Mouse (Mus musculus) hindbrain, embryonic 11.5 days (tissue): ENCODE data around the gene Nt5c2. TPM values are rescaled to one million over a fixed set of nuclear protein-coding genes. Genes with fewer than 3 reads are reported as not detected.
A peak's percentile ranks its signal among the peaks of the same experiment; 100 is the strongest.

ENCODE experiments used
- ATAC-seq: fragments of 200-750 bp; cut with Nextera tagmentation; 2 replicates; pipeline ENCODE4 v1.8.0; 2017; ENCODE audit warnings: mild to moderate bottlenecking, moderate TSS enrichment, moderate library complexity; ENCODE audit not compliant: low FRiP score
- DNase-seq: peaks from one replicate; pipeline ENCODE4 v3.0.0-alpha.2; 2015; ENCODE audit warnings: low spot score
- H3K27ac ChIP-seq: fragments of 300-500 bp; sonication (generic); 2 replicates; pipeline ENCODE4 v1.5.1; 2014; ENCODE audit warnings: mild to moderate bottlenecking, low read depth, low read length
- H3K27me3 ChIP-seq: fragments of 300-500 bp; sonication (generic); 2 replicates; pipeline ENCODE4 v1.6.1; 2014; ENCODE audit warnings: mild to moderate bottlenecking, low read length, moderate library complexity, mixed read lengths; ENCODE audit not compliant: control insufficient read depth, insufficient read depth
- H3K36me3 ChIP-seq: fragments of 300-500 bp; sonication (generic); 2 replicates; pipeline ENCODE4 v1.6.1; 2014; ENCODE audit warnings: mild to moderate bottlenecking, low read length, moderate library complexity, mixed read lengths; ENCODE audit not compliant: control insufficient read depth, insufficient read depth
- H3K4me1 ChIP-seq: fragments of 300-500 bp; sonication (generic); replicated peaks from 2 replicates; pipeline ENCODE4 v1.6.1; 2014; ENCODE audit warnings: low read length, mixed read lengths; ENCODE audit not compliant: control insufficient read depth, insufficient read depth
- H3K4me2 ChIP-seq: fragments of 300-500 bp; sonication (generic); replicated peaks from 2 replicates; pipeline ENCODE4 v1.6.1; 2014; ENCODE audit warnings: mild to moderate bottlenecking, low read depth, low read length
- H3K4me3 ChIP-seq: fragments of 300-500 bp; sonication (generic); 2 replicates; pipeline ENCODE4 v1.5.1; 2014; ENCODE audit warnings: low read depth, low read length
- H3K9ac ChIP-seq: fragments of 300-500 bp; sonication (generic); 2 replicates; pipeline ENCODE4 v1.6.1; 2014; ENCODE audit warnings: low read depth, low read length
- H3K9me3 ChIP-seq: fragments of 300-500 bp; sonication (generic); 2 replicates; pipeline ENCODE4 v1.6.1; 2016; ENCODE audit warnings: low read length; ENCODE audit not compliant: control insufficient read depth
- WGBS: fragments of 180-500 bp; shearing (Covaris S2); extraction: QIAGEN DNeasy Blood & Tissue Kit; methylation state at CpG from one replicate; pipeline ENCODE4 v1.1.7; 2014; 5-methylcytosine and 5-hydroxymethylcytosine counted together
- polyA plus RNA-seq: library from polyadenylated mRNA; unstranded; fragments of >200 nt; fragmentation: Nextera tagmentation; extraction: Ambion mirVana; gene quantifications from 2 replicates; pipeline ENCODE4 v1.2.1, GENCODE M21; 2014

The Nt5c2 gene
- polyA plus RNA-seq, 1 experiment from 2014 or later: 90.6 TPM

GRCm38 (mm10) chr19:47046343-47046742, 31.4 kb upstream of the Nt5c2 start:
- ATAC-seq: no peak
- Histone ChIP-seq H3K36me3 (no peaks in the 10 kb centered on the region), H3K9me3 (no peaks in the 10 kb centered on the region), H3K4me2 (no peak overlapping the region), H3K9ac (no peak overlapping the region), H3K27me3 (no peaks in the 10 kb centered on the region), H3K4me1 (no peaks in the 10 kb centered on the region), H3K27ac (no peak overlapping the region), H3K4me3 (no peak overlapping the region)
- WGBS: 100% methylated on average over 1 of the region's 1 CpGs
- no peak for DNase-seq

GRCm38 (mm10) chr19:47043608-47044007, 28.7 kb upstream of the Nt5c2 start:
- H3K4me3 ChIP-seq: no peak overlapping the region

GRCm38 (mm10) chr19:47040720-47041473, 25.9 kb upstream of the Nt5c2 start:
- WGBS: 92% methylated on average over 3 of the region's 3 CpGs
- DNase-seq (no peak), ATAC-seq (no peak)
- H3K9me3 ChIP-seq: no peaks in the 10 kb centered on the region
- peaks cover 3% of the 10 kb centered on the region; the same call in 1 of the 2 replicates for H3K36me3 ChIP-seq
- H3K4me2 ChIP-seq: no peak overlapping the region
- H3K4me1 ChIP-seq: no peaks in the 10 kb centered on the region
- no peak overlapping the region for H3K9ac ChIP-seq
- H3K27me3 ChIP-seq: no peaks in the 10 kb centered on the region
- no peak overlapping the region for H3K4me3 ChIP-seq
- H3K27ac ChIP-seq: no peak overlapping the region

More at GRCm38 (mm10) chr19:47043608-47044007, 28.7 kb upstream of the Nt5c2 start:
- 87% methylated on average over 3 of the region's 3 CpGs for WGBS
- ATAC-seq: no peak
- Histone ChIP-seq H3K36me3 (no peaks in the 10 kb centered on the region), H3K27me3 (no peaks in the 10 kb centered on the region), H3K9ac (no peak overlapping the region), H3K4me2 (no peak overlapping the region), H3K4me1 (no peaks in the 10 kb centered on the region), H3K27ac (no peak overlapping the region), H3K9me3 (no peaks in the 10 kb centered on the region)
- no peak for DNase-seq

GRCm38 (mm10) chr19:47036596-47036995, 21.6 kb upstream of the Nt5c2 start:
- 90% methylated on average over 3 of the region's 3 CpGs for WGBS
- DNase-seq (no peak), ATAC-seq (no peak)
- H3K9ac ChIP-seq: no peak overlapping the region
- no peak overlapping the region for H3K4me3 ChIP-seq
- no peaks in the 10 kb centered on the region for H3K9me3 ChIP-seq
- H3K4me2 ChIP-seq: no peak overlapping the region
- H3K4me1 ChIP-seq: no peaks in the 10 kb centered on the region
- peaks cover 5% of the 10 kb centered on the region for H3K36me3 ChIP-seq
- H3K27ac ChIP-seq: no peak overlapping the region
- no peaks in the 10 kb centered on the region for H3K27me3 ChIP-seq

- ATAC-seq (no peak), DNase-seq (no peak)
- H3K9me3 ChIP-seq: no peaks in the 10 kb centered on the region
- H3K27me3 ChIP-seq: no peaks in the 10 kb centered on the region
- H3K36me3 ChIP-seq: peaks cover 5% of the 10 kb centered on the region
- no peak overlapping the region for H3K4me3 ChIP-seq
- H3K27ac ChIP-seq: no peak overlapping the region
- no peak overlapping the region for H3K4me2 ChIP-seq
- H3K4me1 ChIP-seq: no peaks in the 10 kb centered on the region
- WGBS: 90% methylated on average over 4 of the region's 4 CpGs
- no peak overlapping the region for H3K9ac ChIP-seq
Observed at GRCm38 (mm10) chr19:47034916-47035315, 20.0 kb upstream of the Nt5c2 start.

- Histone ChIP-seq H3K27ac (no peak overlapping the region), H3K4me2 (no peak overlapping the region), H3K9ac (no peak overlapping the region), H3K4me1 (no peaks in the 10 kb centered on the region), H3K4me3 (no peak overlapping the region), H3K27me3 (no peaks in the 10 kb centered on the region), H3K36me3 (peaks cover 2% of the 10 kb centered on the region; the same call in 1 of the 2 replicates), H3K9me3 (no peaks in the 10 kb centered on the region)
- 97% methylated on average over 6 of the region's 6 CpGs for WGBS
- no peak for ATAC-seq
- no peak for DNase-seq
Observed at GRCm38 (mm10) chr19:47031770-47032169, 16.8 kb upstream of the Nt5c2 start.

- no peaks in the 10 kb centered on the region for H3K4me1 ChIP-seq
- ATAC-seq (no peak), DNase-seq (no peak)
- no peaks in the 10 kb centered on the region for H3K9me3 ChIP-seq
- 62% methylated on average over 9 of the region's 9 CpGs for WGBS
- no peak overlapping the region for H3K4me2 ChIP-seq
- H3K4me3 ChIP-seq: no peak overlapping the region
- H3K36me3 ChIP-seq: peaks cover 2% of the 10 kb centered on the region; the same call in 1 of the 2 replicates
- H3K27me3 ChIP-seq: no peaks in the 10 kb centered on the region
- H3K27ac ChIP-seq: peak overlapping the region; percentile 78
- peak overlapping the region; percentile 27; the same call in 1 of the 2 replicates for H3K9ac ChIP-seq
Observed at GRCm38 (mm10) chr19:47029796-47030195, 14.8 kb upstream of the Nt5c2 start.

GRCm38 (mm10) chr19:47026513-47026912, 11.6 kb upstream of the Nt5c2 start:
- H3K4me3 ChIP-seq: no peak overlapping the region
- H3K36me3 ChIP-seq: no peaks in the 10 kb centered on the region
- no peak overlapping the region for H3K27ac ChIP-seq
- ATAC-seq (no peak), DNase-seq (no peak)
- 83% methylated on average over 4 of the region's 4 CpGs for WGBS
- no peaks in the 10 kb centered on the region for H3K4me1 ChIP-seq
- H3K9ac ChIP-seq: no peak overlapping the region
- no peaks in the 10 kb centered on the region for H3K9me3 ChIP-seq
- no peaks in the 10 kb centered on the region for H3K27me3 ChIP-seq
- H3K4me2 ChIP-seq: no peak overlapping the region

- H3K9me3 ChIP-seq: no peaks in the 10 kb centered on the region
- DNase-seq: no peak
- H3K4me1 ChIP-seq: no peaks in the 10 kb centered on the region
- WGBS: 88% methylated on average over 10 of the region's 10 CpGs
- H3K27ac ChIP-seq: no peak overlapping the region
- no peak overlapping the region for H3K4me3 ChIP-seq
- H3K27me3 ChIP-seq: no peaks in the 10 kb centered on the region
- ATAC-seq: no peak
- no peak overlapping the region for H3K4me2 ChIP-seq
- H3K36me3 ChIP-seq: no peaks in the 10 kb centered on the region
- H3K9ac ChIP-seq: no peak overlapping the region
Observed at GRCm38 (mm10) chr19:47024954-47025353, 10.0 kb upstream of the Nt5c2 start.
